Mouse (Mus musculus) kidney, postnatal 0 days (tissue): ENCODE results near the gene Gfod1. TPM values are rescaled to one million over a fixed set of nuclear protein-coding genes. Genes with fewer than 3 reads are reported as not detected.

ENCODE experiments used
- ATAC-seq: fragments of 200-750 bp; cut with Nextera tagmentation; replicated peaks from 2 replicates; pipeline ENCODE4 v1.8.0; 2017; ENCODE audit warnings: low read depth, moderate number of reproducible peaks, moderate TSS enrichment, moderate library complexity; ENCODE audit not compliant: low FRiP score
- DNase-seq: peaks from one replicate; pipeline ENCODE4 v3.0.0-alpha.2; 2016; ENCODE audit warnings: low spot score
- H3K27ac ChIP-seq: fragments of 300-500 bp; sonication (generic); 2 replicates; pipeline ENCODE4 v1.5.1; 2014; ENCODE audit warnings: mild to moderate bottlenecking
- H3K27me3 ChIP-seq: fragments of 300-500 bp; sonication (generic); 2 replicates; pipeline ENCODE4 v1.6.1; 2014; ENCODE audit warnings: low read length, mixed read lengths; ENCODE audit not compliant: insufficient read depth
- H3K36me3 ChIP-seq: fragments of 300-500 bp; sonication (generic); 2 replicates; pipeline ENCODE4 v1.6.1; 2014; ENCODE audit warnings: low read length, mixed read lengths; ENCODE audit not compliant: insufficient read depth
- H3K4me1 ChIP-seq: fragments of 300-500 bp; sonication (generic); replicated peaks from 2 replicates; pipeline ENCODE4 v1.6.1; 2014; ENCODE audit warnings: antibody characterized with exemption, low read length, mixed read lengths; ENCODE audit not compliant: insufficient read depth
- H3K4me2 ChIP-seq: fragments of 300-500 bp; sonication (generic); 2 replicates; pipeline ENCODE4 v1.6.1; 2014; ENCODE audit warnings: mild to moderate bottlenecking, low read length, moderate library complexity, mixed read lengths
- H3K4me3 ChIP-seq: fragments of 300-500 bp; sonication (generic); replicated peaks from 2 replicates; pipeline ENCODE4 v1.5.1; 2014; ENCODE audit warnings: low read depth, low read length
- H3K9ac ChIP-seq: fragments of 300-500 bp; sonication (generic); 2 replicates; pipeline ENCODE4 v1.6.1; 2014; ENCODE audit warnings: low read depth, low read length
- H3K9me3 ChIP-seq: fragments of 300-500 bp; sonication (generic); replicated peaks from 2 replicates; pipeline ENCODE4 v1.6.1; 2016; ENCODE audit warnings: low read length, inconsistent platforms, mixed read lengths
- CTCF ChIP-seq: IDR thresholded peaks from 2 replicates; pipeline ENCODE4 v1.5.1; 2016; ENCODE audit warnings: antibody characterized with exemption, low read depth, mild to moderate bottlenecking, moderate library complexity
- WGBS: fragments of 180-500 bp; shearing (Covaris S2); extraction: QIAGEN DNeasy Blood & Tissue Kit; methylation state at CpG from one replicate; pipeline ENCODE4 v1.1.7; 2014; 5-methylcytosine and 5-hydroxymethylcytosine counted together
- polyA plus RNA-seq: library from polyadenylated mRNA; unstranded; fragments of >200 nt; fragmentation: Nextera tagmentation; extraction: Ambion mirVana; gene quantifications from 2 replicates; pipeline ENCODE4 v1.2.1, GENCODE M21; 2015

The Gfod1 gene
- polyA plus RNA-seq, 1 experiment from 2014 or later = 0.34 TPM

DNA sequence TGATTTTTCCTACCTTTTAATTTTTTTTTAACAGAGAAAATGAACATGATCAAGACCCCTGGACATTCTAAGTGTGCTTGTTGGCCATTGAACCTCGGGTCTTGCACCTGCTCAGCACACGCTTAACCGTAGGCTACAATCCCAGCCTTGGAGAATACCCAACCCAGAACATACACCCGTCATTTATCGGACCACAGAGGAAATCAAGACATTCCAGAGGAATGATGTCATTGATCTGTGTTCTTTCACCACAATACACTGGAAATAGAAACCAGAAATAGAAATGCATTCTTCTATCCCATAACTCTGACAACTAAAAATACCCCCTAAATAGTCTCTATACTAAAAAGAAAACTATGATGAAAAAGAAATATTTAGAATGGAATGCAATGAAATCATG, 13.4 kb upstream of the Gfod1 start:
- H3K36me3 ChIP-seq = no peaks in the 10 kb centered on the region
- ATAC-seq = no peak
- H3K4me1 ChIP-seq = no peaks in the 10 kb centered on the region
- TF ChIP-seq CTCF = no peak
- H3K27ac ChIP-seq = no peak overlapping the region
- no peak overlapping the region for H3K4me2 ChIP-seq
- whole genome bisulfite sequencing = 60% methylated on average over 5 of the region's 5 CpGs
- H3K27me3 ChIP-seq = no peaks in the 10 kb centered on the region
- no peak overlapping the region for H3K9ac ChIP-seq
- H3K4me3 ChIP-seq = no peak overlapping the region
- no peaks in the 10 kb centered on the region for H3K9me3 ChIP-seq
- DNase-seq = no peak

DNA sequence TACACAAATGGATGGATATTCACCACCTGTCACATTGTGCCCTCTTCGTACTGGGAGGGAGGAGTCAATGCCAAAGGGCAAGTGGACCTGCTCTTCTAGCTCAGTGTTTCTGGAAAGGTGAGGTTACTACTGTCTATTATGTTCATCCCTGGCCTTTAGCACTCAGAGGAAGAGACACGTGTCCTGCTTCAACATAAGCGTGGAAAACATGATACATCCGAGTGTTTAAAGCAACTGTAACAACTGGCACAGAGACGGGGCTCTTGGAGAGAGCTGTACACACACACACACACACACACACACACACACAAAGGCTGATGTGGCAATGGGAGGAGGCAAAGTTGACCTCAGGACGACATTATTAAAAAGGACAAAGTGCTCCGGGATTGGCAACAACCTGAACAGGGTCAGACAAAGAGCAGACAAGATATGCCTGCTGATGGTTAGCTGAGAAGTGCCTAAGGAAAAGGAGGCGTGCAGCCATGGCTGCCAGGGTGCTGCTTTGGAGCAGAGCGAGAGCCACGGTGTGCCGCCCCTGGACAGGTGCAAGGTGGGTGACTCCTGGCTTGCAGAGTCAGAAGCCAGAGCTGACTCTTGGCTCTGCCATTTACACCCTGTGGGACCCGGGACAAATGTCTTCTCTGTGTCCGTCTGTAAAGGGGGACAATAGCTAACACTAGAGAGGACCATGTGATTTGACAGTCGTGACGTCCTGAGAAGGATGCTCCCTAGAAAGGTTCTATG, 1.4 kb upstream of the Gfod1 start:
- no peaks in the 10 kb centered on the region for H3K36me3 ChIP-seq
- H3K27me3 ChIP-seq = peaks cover 5% of the 10 kb centered on the region; the same call in 1 of the 2 replicates
- H3K9ac ChIP-seq = no peak overlapping the region
- ATAC-seq (no peak), DNase-seq (no peak)
- peaks cover 12% of the 10 kb centered on the region for H3K4me1 ChIP-seq
- H3K9me3 ChIP-seq = no peaks in the 10 kb centered on the region
- H3K27ac ChIP-seq = no peak overlapping the region
- H3K4me2 ChIP-seq = no peak overlapping the region
- no peak for TF ChIP-seq CTCF
- 76% methylated on average over 15 of the region's 15 CpGs for whole genome bisulfite sequencing
- no peak overlapping the region for H3K4me3 ChIP-seq

DNA sequence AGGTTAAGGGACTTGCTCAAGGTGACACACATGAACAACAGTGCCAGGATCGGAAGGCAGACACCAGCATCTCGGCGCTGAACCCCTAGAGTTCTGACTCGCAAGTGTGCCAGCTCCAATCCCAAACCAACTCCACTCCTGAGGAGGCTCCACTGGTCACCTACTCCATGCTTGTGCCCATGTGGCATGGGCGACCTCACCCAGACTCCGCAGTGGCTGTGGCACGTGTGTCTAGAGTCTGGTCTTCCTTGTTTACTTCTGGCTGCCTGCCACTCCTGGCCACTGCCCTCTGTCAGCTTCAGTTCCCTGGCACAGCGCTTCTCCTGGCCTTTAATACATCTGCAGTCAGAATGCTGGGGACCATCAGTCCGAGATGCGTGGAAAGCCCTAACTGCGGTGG, 728 bp upstream of the Gfod1 start:
- peak; percentile 32 for DNase-seq
- H3K9ac ChIP-seq = no peak overlapping the region

DNA sequence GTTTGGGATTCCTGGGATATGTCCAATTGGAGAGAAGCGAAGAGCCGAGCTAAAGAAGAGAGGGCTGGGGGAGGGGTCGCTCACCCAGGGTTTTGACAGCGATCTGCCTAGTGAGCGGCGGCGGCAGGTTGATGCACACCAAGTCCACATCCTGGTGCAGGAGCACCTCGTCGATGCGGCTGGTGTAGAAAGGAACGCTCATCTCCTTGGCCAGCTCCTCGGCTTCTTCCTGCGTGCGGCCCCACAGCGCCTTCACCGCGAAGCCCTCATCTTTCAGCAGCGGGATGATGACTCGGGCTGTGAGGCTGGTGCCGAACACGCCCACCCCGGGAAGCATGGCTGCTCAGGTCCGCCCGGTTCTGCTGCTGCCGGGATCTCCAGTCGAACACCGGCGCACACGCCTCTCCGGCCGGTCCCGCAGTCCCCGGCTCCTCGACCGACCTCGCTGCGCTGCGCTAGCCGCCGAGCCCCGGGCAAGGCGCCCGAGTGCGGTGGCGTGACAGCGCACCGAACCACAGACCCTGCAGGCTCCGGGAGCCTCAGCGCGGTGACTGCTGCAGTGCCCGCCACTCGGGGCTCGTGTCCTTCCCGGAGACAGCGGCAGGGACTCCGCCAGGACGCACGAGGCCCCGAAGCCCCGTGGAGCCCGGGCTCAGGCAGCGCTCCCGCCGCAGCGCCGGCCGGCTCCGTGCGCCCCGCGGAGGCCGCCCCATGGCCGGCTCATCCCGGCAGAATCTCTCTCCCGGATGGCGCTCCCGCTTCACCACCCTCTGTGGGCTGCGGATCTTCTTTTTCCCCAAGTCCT, 609 bp downstream of the Gfod1 start:
- H3K27ac ChIP-seq = peak overlapping the region; percentile 58
- under 1% methylated on average over 78 of the region's 78 CpGs for WGBS
- no peak; the same call in 1 of the 2 replicates for ATAC-seq

More for the DNA sequence above, 728 bp upstream of the Gfod1 start:
- H3K36me3 ChIP-seq = no peaks in the 10 kb centered on the region
- peaks cover 12% of the 10 kb centered on the region for H3K4me1 ChIP-seq
- H3K9me3 ChIP-seq = no peaks in the 10 kb centered on the region
- WGBS = 26% methylated on average over 11 of the region's 11 CpGs
- peak overlapping the region; percentile 79 for H3K4me2 ChIP-seq
- H3K4me3 ChIP-seq = peak overlapping the region; percentile 64
- no peak for TF ChIP-seq CTCF
- peaks cover 5% of the 10 kb centered on the region; the same call in 1 of the 2 replicates for H3K27me3 ChIP-seq
- H3K27ac ChIP-seq = no peak overlapping the region
- ATAC-seq = peak; percentile 37; the same call in 1 of the 2 replicates

DNA sequence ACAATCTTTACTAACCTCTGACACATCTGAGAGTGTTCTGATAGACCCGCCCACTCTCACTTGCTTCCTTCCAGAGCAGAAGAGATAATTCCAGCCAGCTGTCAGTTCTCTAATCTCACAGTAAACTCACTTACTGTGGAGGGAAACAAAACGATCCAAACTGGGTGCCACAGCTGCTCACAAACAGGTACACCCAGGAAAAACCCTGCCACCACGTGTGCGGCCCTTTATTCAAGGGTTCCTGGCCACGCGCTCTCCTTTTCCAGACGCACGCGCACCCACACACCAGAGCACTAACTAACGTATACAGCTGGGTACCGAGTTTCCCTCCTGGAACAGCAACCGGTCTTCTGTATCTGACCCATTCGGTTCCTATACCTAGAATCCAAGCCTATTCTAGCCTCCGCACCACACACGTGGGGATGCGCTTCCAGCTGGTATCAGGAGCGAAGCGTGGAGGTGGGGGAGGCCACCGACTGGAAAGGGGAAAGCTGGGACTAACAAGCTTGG, 1.3 kb downstream of the Gfod1 start:
- peaks cover 5% of the 10 kb centered on the region; the same call in 1 of the 2 replicates for H3K27me3 ChIP-seq
- DNase-seq = peak; percentile 31
- WGBS = under 1% methylated on average over 19 of the region's 19 CpGs

More for the DNA sequence above, 609 bp downstream of the Gfod1 start:
- H3K9ac ChIP-seq = peak overlapping the region; percentile 67
- H3K27me3 ChIP-seq = peaks cover 5% of the 10 kb centered on the region; the same call in 1 of the 2 replicates
- H3K9me3 ChIP-seq = no peaks in the 10 kb centered on the region
- peak overlapping the region; percentile 64 for H3K4me3 ChIP-seq
- peaks cover 12% of the 10 kb centered on the region for H3K4me1 ChIP-seq
- no peak for TF ChIP-seq CTCF
- no peaks in the 10 kb centered on the region for H3K36me3 ChIP-seq
- DNase-seq = peak; percentile 34
- H3K4me2 ChIP-seq = peak overlapping the region; percentile 79

DNA sequence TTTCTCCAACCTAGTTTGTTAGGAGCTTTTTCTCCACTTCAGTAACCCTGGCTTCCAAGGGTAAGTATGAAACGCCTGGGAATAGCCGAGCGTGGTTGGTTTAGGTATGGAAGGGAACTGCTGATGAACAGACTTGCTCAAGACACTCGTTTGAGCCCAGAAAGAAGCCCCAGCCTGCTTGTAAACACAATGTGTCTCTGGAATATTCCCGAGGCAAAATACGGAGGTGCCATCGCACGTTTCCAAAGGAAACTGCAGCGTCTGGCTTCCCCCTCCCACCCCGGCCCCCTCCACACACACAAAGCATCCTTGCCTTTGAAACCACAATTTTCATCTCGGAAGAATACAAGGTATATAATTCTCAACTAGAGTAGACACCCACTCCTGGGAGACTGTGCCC, 1.7 kb downstream of the Gfod1 start:
- Histone ChIP-seq H3K27me3 (peaks cover 5% of the 10 kb centered on the region; the same call in 1 of the 2 replicates), H3K9me3 (no peaks in the 10 kb centered on the region), H3K9ac (peak overlapping the region; percentile 40; the same call in 1 of the 2 replicates), H3K4me1 (peaks cover 12% of the 10 kb centered on the region), H3K4me2 (peak overlapping the region; percentile 79), H3K4me3 (peak overlapping the region; percentile 64), H3K36me3 (no peaks in the 10 kb centered on the region), H3K27ac (no peak overlapping the region)
- ATAC-seq (no peak), DNase-seq (peak; percentile 16)
- WGBS = 8% methylated on average over 11 of the region's 11 CpGs
- TF ChIP-seq CTCF = no peak

More for the DNA sequence above, 1.3 kb downstream of the Gfod1 start:
- no peak for ATAC-seq
- Histone ChIP-seq H3K27ac (no peak overlapping the region), H3K9me3 (no peaks in the 10 kb centered on the region), H3K4me1 (peaks cover 12% of the 10 kb centered on the region), H3K4me2 (peak overlapping the region; percentile 79), H3K4me3 (peak overlapping the region; percentile 64), H3K9ac (peak overlapping the region; percentile 40), H3K36me3 (no peaks in the 10 kb centered on the region)
- no peak for TF ChIP-seq CTCF
